Mouse (Mus musculus) CH12.LX (cell line): Measurements from ENCODE around the gene Itga9. TPM values are rescaled to one million over a fixed set of nuclear protein-coding genes. Genes with fewer than 3 reads are reported as not detected.

ENCODE experiments used
- DNase-seq: peaks from one replicate; pipeline ENCODE4 v3.0.0-alpha.2; 2013; ENCODE audit errors: extremely low read depth
- H3K27ac ChIP-seq: 2 replicates; pipeline ENCODE4 v1.5.1; 2012; ENCODE audit warnings: low read depth, mild to moderate bottlenecking, control low read depth, moderate library complexity; ENCODE audit not compliant: insufficient read depth
- H3K27me3 ChIP-seq: replicated peaks from 2 replicates; pipeline ENCODE3; 2012; ENCODE audit warnings: inconsistent platforms
- H3K36me3 ChIP-seq, 2 experiments: replicated peaks in 1 of 2; 2 replicates each; pipeline versions ENCODE3 to v1.6.1; 2012; ENCODE audit warnings: inconsistent platforms in 1 of 2, low read length in 1 of 2, mild to moderate bottlenecking in 1 of 2, mixed read lengths in 1 of 2, moderate library complexity in 1 of 2; ENCODE audit not compliant: control insufficient read depth in 1 of 2, insufficient read depth in 1 of 2
- H3K4me1 ChIP-seq, 2 experiments: 2 replicates each; pipeline ENCODE4 v1.6.1; 2012; ENCODE audit warnings: inconsistent platforms in 1 of 2, moderate library complexity in 1 of 2; ENCODE audit not compliant: insufficient read depth in 2 of 2, control insufficient read depth in 1 of 2
- H3K4me2 ChIP-seq: 2 replicates; pipeline ENCODE4 v1.6.1; 2012; ENCODE audit warnings: low read depth, mild to moderate bottlenecking, control low read depth; ENCODE audit not compliant: poor library complexity, insufficient read depth, severe bottlenecking
- H3K4me3 ChIP-seq, 3 experiments: fragments of 150-350 bp in 1 of 3; sonication (generic) in 1 of 3; replicated peaks in 1 of 3; 2 replicates each; pipeline versions ENCODE3 to v1.5.1; 2011 to 2012; ENCODE audit warnings: low read depth in 2 of 3, low read length in 2 of 3, mild to moderate bottlenecking in 2 of 3, moderate library complexity in 2 of 3, control low read depth in 1 of 3, improper control_type of control experiment in 1 of 3, inconsistent platforms in 1 of 3, mixed read lengths in 1 of 3; ENCODE audit not compliant: poor library complexity in 1 of 3
- H3K79me2 ChIP-seq: replicated peaks from 2 replicates; pipeline ENCODE4 v1.6.1; 2012; ENCODE audit warnings: mild to moderate bottlenecking, moderate library complexity; ENCODE audit not compliant: control insufficient read depth, poor library complexity, insufficient read depth, severe bottlenecking; ENCODE audit errors: extremely low read depth
- H3K9ac ChIP-seq: 2 replicates; pipeline ENCODE4 v1.6.1; 2012; ENCODE audit warnings: low read depth, mild to moderate bottlenecking, control low read depth, moderate library complexity; ENCODE audit not compliant: insufficient read depth
- H3K9me3 ChIP-seq: replicated peaks from 2 replicates; pipeline ENCODE3; 2012; ENCODE audit warnings: low read length, inconsistent platforms, mixed read lengths
- BHLHE40 ChIP-seq: IDR thresholded peaks from 2 replicates; pipeline ENCODE4 v1.6.1; 2011; ENCODE audit warnings: mild to moderate bottlenecking, low read depth, low read length, improper control_type of control experiment
- CTCF ChIP-seq, 2 experiments: IDR thresholded peaks in 1 of 2; conservative IDR thresholded peaks in 1 of 2; 2 replicates each; pipeline ENCODE4 v1.5.1; 2011 to 2012; ENCODE audit warnings: low read depth in 2 of 2, low read length in 2 of 2, improper control_type of control experiment in 1 of 2, inconsistent platforms in 1 of 2, mild to moderate bottlenecking in 1 of 2, moderate library complexity in 1 of 2
- JUN ChIP-seq: IDR thresholded peaks from 2 replicates; pipeline ENCODE4 v1.6.1; 2011; ENCODE audit warnings: low read depth, mild to moderate bottlenecking, low read length, improper control_type of control experiment, moderate library complexity; ENCODE audit not compliant: insufficient read depth
- JUND ChIP-seq: conservative IDR thresholded peaks from 2 replicates; pipeline ENCODE4 v1.6.1; 2011; ENCODE audit warnings: low read depth, low read length, improper control_type of control experiment
- MAX ChIP-seq: IDR thresholded peaks from 2 replicates; pipeline ENCODE4 v1.6.1; 2011; ENCODE audit warnings: low read length, improper control_type of control experiment
- MAZ ChIP-seq: IDR thresholded peaks from 2 replicates; pipeline ENCODE4 v1.6.1; 2012; ENCODE audit warnings: low read depth, mild to moderate bottlenecking, inconsistent platforms, low read length, improper control_type of control experiment, moderate library complexity
- MEF2A ChIP-seq: IDR thresholded peaks from 2 replicates; pipeline ENCODE4 v1.6.1; 2014; ENCODE audit warnings: low read depth, mild to moderate bottlenecking, inconsistent platforms, low read length, improper control_type of control experiment, borderline replicate concordance
- PAX5 ChIP-seq: IDR thresholded peaks from 2 replicates; pipeline ENCODE4 v1.6.1; 2012; ENCODE audit warnings: low read length, inconsistent platforms, mixed read lengths
- TCF12 ChIP-seq: IDR thresholded peaks from 2 replicates; pipeline ENCODE4 v1.6.1; 2014; ENCODE audit warnings: low read depth, mild to moderate bottlenecking, inconsistent platforms, low read length, improper control_type of control experiment
- UBTF ChIP-seq: IDR thresholded peaks from 2 replicates; pipeline ENCODE4 v1.6.1; 2012; ENCODE audit warnings: low read depth, mild to moderate bottlenecking, inconsistent platforms, low read length, improper control_type of control experiment, moderate library complexity
- USF1 ChIP-seq: IDR thresholded peaks from 2 replicates; pipeline ENCODE4 v1.6.1; 2014; ENCODE audit warnings: low read depth, mild to moderate bottlenecking, inconsistent platforms, low read length, improper control_type of control experiment
- USF2 ChIP-seq: conservative IDR thresholded peaks from 2 replicates; pipeline ENCODE4 v1.6.1; 2011; ENCODE audit warnings: low read depth, low read length, improper control_type of control experiment
- ZC3H11A ChIP-seq: IDR thresholded peaks from 2 replicates; pipeline ENCODE4 v1.6.1; 2012; ENCODE audit warnings: low read depth, mild to moderate bottlenecking, inconsistent platforms, low read length, improper control_type of control experiment
- dilution Hi-C: fragments of 300-500 bp; cut with MboI; formaldehyde crosslinking; loops from 2 replicates; pipeline ENCODE4 v1.14.3; 2020; ENCODE audit warnings: low sequenced_read_pairs; ENCODE audit not compliant: extremely low pct_unique_long_range_greater_than_20kb, extremely low pct_ligation_motif_present
- in situ Hi-C: fragments of 300-500 bp; cut with MboI; formaldehyde crosslinking; loops from 3 replicates; pipeline ENCODE4 v1.14.3; 2019; ENCODE audit warnings: low sequenced_read_pairs, low pct_ligation_motif_present, low pct_unique_long_range_greater_than_20kb, mixed read lengths
- polyA plus RNA-seq: library from polyadenylated mRNA; unstranded; fragments of >175 nt; gene quantifications from 2 replicates; pipeline ENCODE4 v1.2.1, GENCODE M21; 2012; ENCODE audit warnings: low read depth; ENCODE audit not compliant: insufficient read length
- total RNA-seq, 2 experiments: library from RNA; depleted of rRNA; stranded (reverse); fragments of 300-350 nt in 1 of 2; fragments of >200 nt in 1 of 2; gene quantifications; 2 replicates each; pipeline ENCODE4 v1.2.3; 2012 to 2014

Itga9 gene
- total and polyA plus RNA-seq, 3 experiments, result 0.19 TPM; not detected in 2

- no peak overlapping the region for H3K4me2 ChIP-seq
- H3K27ac ChIP-seq, result no peak overlapping the region
- DNase-seq, result no peak
- H3K9ac ChIP-seq, result no peak overlapping the region
- H3K4me3 ChIP-seq, result no peak overlapping the region
- no peaks in the 10 kb centered on the region for H3K36me3 ChIP-seq
- H3K79me2 ChIP-seq, result no peaks in the 10 kb centered on the region
- H3K4me1 ChIP-seq, result no peaks in the 10 kb centered on the region
- TF ChIP-seq USF1 (no peak), CTCF (conservative IDR thresholded peaks at IDR 0.05 in 1 of 2, IDR thresholded peaks at IDR 0.05 in 1 of 2; ENCODE audit: low read depth in 2 of 2, low read length in 2 of 2) (no peak), UBTF (no peak)
- H3K27me3 ChIP-seq, result peaks cover 38% of the 10 kb centered on the region
- in situ Hi-C loops (no loop called here), dilution Hi-C loops (no loop called here)
- H3K9me3 ChIP-seq, result no peaks in the 10 kb centered on the region
Observed at GRCm38 (mm10) chr9:118831080-118831479, 224.6 kb downstream of the Itga9 start.

GRCm38 (mm10) chr9:118832533-118832932, 226.0 kb downstream of the Itga9 start:
- DNase-seq, result no peak
- TF ChIP-seq JUND (no peak), PAX5 (no peak), BHLHE40 (no peak), MAX (no peak)
- Histone ChIP-seq H3K27ac (no peak overlapping the region), H3K4me2 (no peak overlapping the region), H3K79me2 (no peaks in the 10 kb centered on the region), H3K4me3 (no peak overlapping the region), H3K9ac (no peak overlapping the region), H3K4me1 (no peaks in the 10 kb centered on the region), H3K9me3 (no peaks in the 10 kb centered on the region), H3K36me3 (no peaks in the 10 kb centered on the region), H3K27me3 (peaks cover 26% of the 10 kb centered on the region)
- in situ Hi-C loops, result no loop called here
- dilution Hi-C loops, result no loop called here

- no peak for TF ChIP-seq JUND
- TF ChIP-seq TCF12, result no peak
- no peak for TF ChIP-seq MEF2A
- TF ChIP-seq USF2, result no peak
- TF ChIP-seq JUN, result no peak
- TF ChIP-seq UBTF, result no peak
- TF ChIP-seq MAZ, result no peak
- no peak for TF ChIP-seq BHLHE40
- TF ChIP-seq ZC3H11A, result no peak
- no peak for TF ChIP-seq CTCF (conservative IDR thresholded peaks at IDR 0.05 in 1 of 2, IDR thresholded peaks at IDR 0.05 in 1 of 2; ENCODE audit: low read depth in 2 of 2, low read length in 2 of 2)
- TF ChIP-seq, all 38 proteins: peak for 0
- no peak overlapping the region for H3K9ac ChIP-seq
- DNase-seq, result no peak
- H3K79me2 ChIP-seq, result no peaks in the 10 kb centered on the region
- H3K4me2 ChIP-seq, result no peak overlapping the region
- dilution Hi-C loops, result no loop called here
- H3K36me3 ChIP-seq, result no peaks in the 10 kb centered on the region
- no peak overlapping the region for H3K4me3 ChIP-seq
- H3K9me3 ChIP-seq, result no peaks in the 10 kb centered on the region
- H3K27me3 ChIP-seq, result peaks cover 22% of the 10 kb centered on the region
- in situ Hi-C loops, result no loop called here
- no peaks in the 10 kb centered on the region for H3K4me1 ChIP-seq
- H3K27ac ChIP-seq, result no peak overlapping the region
Observed at GRCm38 (mm10) chr9:118833413-118833812, 226.9 kb downstream of the Itga9 start.
